Mouse (Mus musculus) cerebellum, postnatal 10 days (tissue): ENCODE results near the gene Mpv17l2.
A peak's percentile ranks its signal among the peaks of the same experiment; 100 is the strongest.

Experiments
- DNase-seq, 2 experiments: peaks; one replicate each; pipeline ENCODE4 v3.0.0; 2021; ENCODE audit warnings: mixed read lengths in 2 of 2

Mpv17l2 gene

GRCm38 (mm10) chr8:70765838-70766570 lies 5.3 kb upstream of the Mpv17l2 start:
- DNase-seq, result peak; percentile 46 to 52

- no peak for DNase-seq
These were observed 4.6 kb upstream of the Mpv17l2 start for GRCm38 (mm10) chr8:70765329-70765728.

- peak in 1 of 2 experiments; percentile 38 for DNase-seq
These were observed 3.9 kb upstream of the Mpv17l2 start for GRCm38 (mm10) chr8:70764676-70765075.

GRCm38 (mm10) chr8:70764026-70764425 lies 3.3 kb upstream of the Mpv17l2 start:
- DNase-seq, result no peak

- peak; percentile 85 to 88 for DNase-seq
These were observed 2.6 kb upstream of the Mpv17l2 start for GRCm38 (mm10) chr8:70763354-70763753.

GRCm38 (mm10) chr8:70762118-70762517 lies 1.4 kb upstream of the Mpv17l2 start:
- DNase-seq, result peak in 1 of 2 experiments; percentile 16

GRCm38 (mm10) chr8:70760350-70760749 lies 396 bp downstream of the Mpv17l2 start:
- DNase-seq, result no peak

GRCm38 (mm10) chr8:70758616-70759561 lies 1.9 kb downstream of the Mpv17l2 start:
- DNase-seq, result peak; percentile 86 to 92

GRCm38 (mm10) chr8:70758308-70758615 lies 2.5 kb downstream of the Mpv17l2 start:
- DNase-seq, result peak; percentile 88 to 91

- DNase-seq, result peak; percentile 76
These were observed 3.0 kb downstream of the Mpv17l2 start for GRCm38 (mm10) chr8:70757523-70758307.

GRCm38 (mm10) chr8:70756476-70757040 lies 4.2 kb downstream of the Mpv17l2 start:
- DNase-seq, result peak; percentile 14 to 23

GRCm38 (mm10) chr8:70755661-70756475 lies 4.9 kb downstream of the Mpv17l2 start:
- peak; percentile 28 to 37 for DNase-seq

- peak; percentile 90 to 93 for DNase-seq
These were observed 5.7 kb downstream of the Mpv17l2 start for GRCm38 (mm10) chr8:70754871-70755660.

GRCm38 (mm10) chr8:70754043-70754870 lies 6.5 kb downstream of the Mpv17l2 start, which contains the start of gene Rab3a:
Gene Rab3a, plus strand, starts transcription at chr8:70754679.
- peak; percentile 97 to 98 for DNase-seq

GRCm38 (mm10) chr8:70753151-70753550 lies 7.6 kb downstream of the Mpv17l2 start:
- peak; percentile 69 to 78 for DNase-seq

- DNase-seq, result peak; percentile 89 to 93
These were observed 8.6 kb downstream of the Mpv17l2 start for GRCm38 (mm10) chr8:70752000-70752764.

GRCm38 (mm10) chr8:70750128-70750680 lies 10.5 kb downstream of the Mpv17l2 start:
- DNase-seq, result peak in 1 of 2 experiments; percentile 3

- DNase-seq, result no peak
These were observed 11.6 kb downstream of the Mpv17l2 start for GRCm38 (mm10) chr8:70749097-70749674.
